Mouse (Mus musculus): ENCODE results near the gene Aff1. TPM values are rescaled to one million over a fixed set of nuclear protein-coding genes. Genes with fewer than 3 reads are reported as not detected.

The Aff1 gene
- polyA plus RNA-seq, 1 experiment from 2014 or later = 2.1 TPM

GRCm38 (mm10) chr5:103730727-103731126, 38.6 kb downstream of the Aff1 start:
- Histone ChIP-seq H3K9me3 (no peaks in the 10 kb centered on the region), H3K27me3 (replicated peaks) (no peaks in the 10 kb centered on the region), H3K27ac (no peak overlapping the region), H3K4me2 (no peak overlapping the region), H3K9ac (no peak overlapping the region), H3K36me3 (replicated peaks) (no peaks in the 10 kb centered on the region), H3K4me3 (no peak overlapping the region), H3K4me1 (no peaks in the 10 kb centered on the region)
- no peak for ATAC-seq (replicated peaks)
- 71% methylated on average over 3 of the region's 3 CpGs for WGBS

DNA sequence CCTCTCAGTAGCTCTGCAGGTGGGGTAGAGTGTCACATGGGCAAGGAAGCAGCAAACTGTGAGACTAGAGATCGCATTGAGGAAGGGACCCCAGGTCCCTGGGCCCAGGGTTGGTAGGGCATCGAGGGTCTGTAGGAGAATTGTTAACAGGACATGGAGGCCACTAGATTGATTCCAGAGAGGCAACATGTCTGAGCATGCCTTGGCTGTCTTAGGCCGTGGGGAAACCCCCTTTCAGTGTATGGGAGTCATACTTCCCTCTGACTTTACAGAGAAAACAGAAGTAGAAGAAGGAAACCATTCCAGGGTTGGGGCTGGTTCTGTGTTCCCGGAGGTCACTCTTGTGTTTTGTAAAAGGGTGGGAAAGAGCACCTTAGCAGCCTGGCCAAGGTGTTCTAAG, 40.4 kb downstream of the Aff1 start:
- H3K4me3 ChIP-seq = no peak overlapping the region
- no peak overlapping the region for H3K27ac ChIP-seq
- 96% methylated on average over 4 of the region's 4 CpGs for WGBS
- H3K27me3 ChIP-seq (replicated peaks) = no peaks in the 10 kb centered on the region
- no peaks in the 10 kb centered on the region for H3K36me3 ChIP-seq (replicated peaks)
- ATAC-seq (replicated peaks) = no peak
- no peak overlapping the region for H3K9ac ChIP-seq
- no peaks in the 10 kb centered on the region for H3K9me3 ChIP-seq
- no peaks in the 10 kb centered on the region for H3K4me1 ChIP-seq
- no peak overlapping the region for H3K4me2 ChIP-seq

GRCm38 (mm10) chr5:103735411-103736112, 43.4 kb downstream of the Aff1 start:
- Histone ChIP-seq H3K4me2 (no peak overlapping the region), H3K9me3 (no peaks in the 10 kb centered on the region), H3K9ac (no peak overlapping the region), H3K27ac (no peak overlapping the region), H3K36me3 (replicated peaks) (no peaks in the 10 kb centered on the region), H3K4me3 (no peak overlapping the region), H3K4me1 (no peaks in the 10 kb centered on the region), H3K27me3 (replicated peaks) (no peaks in the 10 kb centered on the region)
- 73% methylated on average over 5 of the region's 5 CpGs for WGBS
- ATAC-seq (replicated peaks) = no peak

- Histone ChIP-seq H3K36me3 (replicated peaks) (no peaks in the 10 kb centered on the region), H3K4me3 (no peak overlapping the region), H3K4me2 (no peak overlapping the region), H3K27ac (no peak overlapping the region), H3K27me3 (replicated peaks) (no peaks in the 10 kb centered on the region), H3K9ac (no peak overlapping the region), H3K9me3 (no peaks in the 10 kb centered on the region), H3K4me1 (no peaks in the 10 kb centered on the region)
- WGBS = 77% methylated on average over 6 of the region's 6 CpGs
- no peak for ATAC-seq (replicated peaks)
Observed at GRCm38 (mm10) chr5:103736553-103737207, 44.5 kb downstream of the Aff1 start.

DNA sequence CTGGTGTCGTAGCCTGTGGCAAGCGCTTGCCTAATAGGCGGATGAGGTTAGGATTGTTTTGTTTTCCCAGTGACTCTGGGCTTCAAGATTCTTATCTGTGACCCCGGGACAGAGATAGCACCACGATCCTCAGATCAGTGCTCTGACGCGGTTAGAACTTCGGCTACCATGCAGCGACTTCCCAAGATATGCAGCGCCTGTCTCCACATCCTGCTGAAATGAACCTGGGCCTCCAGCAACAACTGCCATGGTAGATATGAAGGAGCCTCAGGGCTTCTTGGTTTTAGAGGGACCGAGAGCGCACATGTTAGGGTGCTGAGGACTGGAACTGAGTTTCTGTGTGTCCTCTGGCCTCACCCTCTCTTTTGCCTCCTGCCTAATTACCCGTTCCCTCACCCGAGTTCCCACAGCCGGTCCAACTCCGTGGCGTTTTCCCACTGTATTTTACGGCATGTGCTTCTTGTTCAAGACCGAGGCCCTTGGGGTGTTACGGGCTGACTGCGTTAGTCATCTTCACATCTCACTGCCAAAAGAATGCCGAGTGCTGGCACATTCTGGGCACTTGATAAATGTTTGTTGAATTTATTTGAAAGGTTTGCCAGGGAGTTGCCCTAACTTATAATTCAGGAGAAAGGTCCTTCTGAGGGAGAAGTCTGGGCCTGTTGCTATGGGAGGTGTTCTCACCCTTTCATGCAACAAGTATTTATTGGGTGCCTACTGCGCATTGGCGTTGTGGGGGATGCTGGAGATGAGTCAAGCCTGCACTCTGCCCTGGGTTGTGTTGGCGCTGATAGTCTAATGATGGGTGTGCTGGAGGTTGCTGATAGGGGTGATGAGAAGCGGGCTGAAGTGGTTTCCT, 45.3 kb downstream of the Aff1 start:
- H3K9me3 ChIP-seq = no peaks in the 10 kb centered on the region
- H3K4me2 ChIP-seq = no peak overlapping the region
- no peaks in the 10 kb centered on the region for H3K27me3 ChIP-seq (replicated peaks)
- H3K27ac ChIP-seq = no peak overlapping the region
- no peaks in the 10 kb centered on the region for H3K36me3 ChIP-seq (replicated peaks)
- no peak overlapping the region for H3K9ac ChIP-seq
- no peaks in the 10 kb centered on the region for H3K4me1 ChIP-seq
- 86% methylated on average over 26 of the region's 26 CpGs for WGBS
- no peak overlapping the region for H3K4me3 ChIP-seq
- ATAC-seq (replicated peaks) = no peak

GRCm38 (mm10) chr5:103738509-103738908, 46.3 kb downstream of the Aff1 start:
- Histone ChIP-seq H3K4me2 (no peak overlapping the region), H3K9ac (no peak overlapping the region), H3K9me3 (no peaks in the 10 kb centered on the region), H3K4me3 (no peak overlapping the region), H3K36me3 (replicated peaks) (no peaks in the 10 kb centered on the region), H3K27ac (no peak overlapping the region), H3K4me1 (no peaks in the 10 kb centered on the region), H3K27me3 (replicated peaks) (no peaks in the 10 kb centered on the region)
- 86% methylated on average over 5 of the region's 5 CpGs for WGBS
- ATAC-seq (replicated peaks) = no peak

GRCm38 (mm10) chr5:103739163-103739562, 47.0 kb downstream of the Aff1 start:
- ATAC-seq (replicated peaks) = no peak
- H3K27ac ChIP-seq = no peak overlapping the region
- no peak overlapping the region for H3K9ac ChIP-seq
- 95% methylated on average over 5 of the region's 5 CpGs for WGBS
- H3K4me1 ChIP-seq = no peaks in the 10 kb centered on the region
- H3K27me3 ChIP-seq (replicated peaks) = no peaks in the 10 kb centered on the region
- no peak overlapping the region for H3K4me3 ChIP-seq
- no peak overlapping the region for H3K4me2 ChIP-seq
- H3K36me3 ChIP-seq (replicated peaks) = no peaks in the 10 kb centered on the region
- H3K9me3 ChIP-seq = no peaks in the 10 kb centered on the region

- Histone ChIP-seq H3K9ac (no peak overlapping the region), H3K4me2 (no peak overlapping the region), H3K4me3 (no peak overlapping the region), H3K27ac (no peak overlapping the region), H3K36me3 (replicated peaks) (no peaks in the 10 kb centered on the region), H3K9me3 (no peaks in the 10 kb centered on the region), H3K4me1 (no peaks in the 10 kb centered on the region), H3K27me3 (replicated peaks) (no peaks in the 10 kb centered on the region)
- WGBS = 75% methylated on average over 5 of the region's 5 CpGs
- ATAC-seq (replicated peaks) = no peak
Observed at GRCm38 (mm10) chr5:103740093-103740902, 48.1 kb downstream of the Aff1 start.

DNA sequence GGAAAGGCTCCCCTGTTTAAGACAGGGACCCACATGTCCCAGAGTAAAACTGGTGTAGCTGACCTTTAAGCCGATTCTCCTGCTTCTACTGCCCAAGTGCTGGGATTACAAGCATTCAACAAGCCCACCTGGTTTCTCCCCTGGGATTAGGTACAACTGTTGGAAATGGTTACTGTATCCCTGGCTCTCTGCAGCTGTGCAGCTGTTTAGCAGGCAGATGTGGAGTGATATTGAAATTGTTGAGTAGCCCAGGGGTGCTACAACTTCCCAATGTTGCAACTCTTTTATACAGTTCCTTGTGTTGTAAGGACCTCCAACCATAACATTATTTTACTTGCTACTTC, 48.7 kb downstream of the Aff1 start:
- Histone ChIP-seq H3K36me3 (replicated peaks) (no peaks in the 10 kb centered on the region), H3K4me1 (no peaks in the 10 kb centered on the region), H3K4me3 (no peak overlapping the region), H3K27me3 (replicated peaks) (no peaks in the 10 kb centered on the region), H3K4me2 (no peak overlapping the region), H3K9me3 (no peaks in the 10 kb centered on the region), H3K9ac (no peak overlapping the region), H3K27ac (no peak overlapping the region)
- 71% methylated on average over 1 of the region's 1 CpGs for WGBS
- no peak for ATAC-seq (replicated peaks)

DNA sequence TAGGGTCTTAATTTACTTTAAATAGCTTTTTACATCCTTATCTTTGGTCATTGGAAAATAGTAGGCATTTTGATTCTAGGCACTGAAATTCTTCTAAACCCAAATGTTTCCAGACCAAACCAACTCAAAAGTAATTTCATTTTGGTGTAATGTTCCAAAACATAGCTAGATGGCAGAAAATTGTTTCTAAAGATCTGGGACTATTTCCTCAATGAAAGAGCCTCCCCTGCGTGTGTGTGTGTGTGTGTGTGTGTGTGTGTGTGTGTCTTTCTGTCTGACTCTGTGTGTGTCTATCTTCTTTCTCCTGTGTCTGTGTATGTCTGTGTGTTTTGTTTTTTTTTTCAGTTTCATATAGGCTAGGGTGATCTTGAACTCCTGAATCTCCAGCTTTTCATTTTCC, 49.3 kb downstream of the Aff1 start:
- no peaks in the 10 kb centered on the region for H3K36me3 ChIP-seq (replicated peaks)
- H3K9me3 ChIP-seq = no peaks in the 10 kb centered on the region
- no peaks in the 10 kb centered on the region for H3K27me3 ChIP-seq (replicated peaks)
- no peaks in the 10 kb centered on the region for H3K4me1 ChIP-seq
- no peak overlapping the region for H3K9ac ChIP-seq
- H3K27ac ChIP-seq = no peak overlapping the region
- WGBS = 71% methylated on average over 1 of the region's 1 CpGs
- no peak overlapping the region for H3K4me3 ChIP-seq
- H3K4me2 ChIP-seq = no peak overlapping the region
- no peak for ATAC-seq (replicated peaks)

- H3K4me2 ChIP-seq = no peak overlapping the region
- WGBS = 94% methylated on average over 2 of the region's 2 CpGs
- no peaks in the 10 kb centered on the region for H3K36me3 ChIP-seq (replicated peaks)
- ATAC-seq (replicated peaks) = no peak
- no peaks in the 10 kb centered on the region for H3K4me1 ChIP-seq
- H3K9ac ChIP-seq = no peak overlapping the region
- no peaks in the 10 kb centered on the region for H3K9me3 ChIP-seq
- no peak overlapping the region for H3K4me3 ChIP-seq
- H3K27me3 ChIP-seq (replicated peaks) = no peaks in the 10 kb centered on the region
- no peak overlapping the region for H3K27ac ChIP-seq
Observed at GRCm38 (mm10) chr5:103741992-103742391, 49.8 kb downstream of the Aff1 start.

GRCm38 (mm10) chr5:103744531-103744930, 52.4 kb downstream of the Aff1 start:
- WGBS = 83% methylated on average over 6 of the region's 6 CpGs
- Histone ChIP-seq H3K4me1 (no peaks in the 10 kb centered on the region), H3K27me3 (replicated peaks) (no peaks in the 10 kb centered on the region), H3K4me2 (no peak overlapping the region), H3K4me3 (no peak overlapping the region), H3K36me3 (replicated peaks) (no peaks in the 10 kb centered on the region), H3K27ac (no peak overlapping the region), H3K9me3 (no peaks in the 10 kb centered on the region), H3K9ac (no peak overlapping the region)
- no peak for ATAC-seq (replicated peaks)
